Mouse (Mus musculus) spleen, adult 12 weeks (tissue): ENCODE results near the gene Exoc8.

Source experiments
- DNase-seq: peaks from one replicate; pipeline ENCODE4 v3.0.0; 2022; ENCODE audit warnings: low spot score

Gene Exoc8

GRCm38 (mm10) chr8:124897386-124898250 is at the start of gene Exoc8, which contains the start of gene Sprtn:
Exoc8 (minus strand) TSS chr8:124897705.
Sprtn (plus strand) TSS chr8:124897886.
- DNase-seq: peak; percentile 99

DNA sequence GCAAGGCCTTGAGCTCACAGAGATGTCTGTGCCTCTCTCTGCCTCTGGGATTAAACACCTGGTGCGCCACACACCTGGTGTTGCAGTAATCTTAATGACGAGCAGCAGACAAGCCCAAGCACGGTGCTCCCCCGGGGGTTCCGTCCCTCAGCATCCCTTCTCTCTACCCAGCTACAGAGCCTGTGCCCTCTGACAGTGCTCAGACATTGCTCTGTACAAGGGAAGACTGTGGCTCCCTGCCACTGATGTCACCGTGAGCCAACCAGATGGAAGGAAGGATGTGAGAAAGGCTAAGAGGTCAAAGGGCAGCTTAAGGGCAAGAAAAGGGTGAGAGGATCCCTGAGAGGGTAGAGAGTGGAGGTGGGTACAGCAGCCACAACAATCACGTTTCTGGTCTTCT is 46.9 kb upstream of the Exoc8 start:
- no peak for DNase-seq

DNA sequence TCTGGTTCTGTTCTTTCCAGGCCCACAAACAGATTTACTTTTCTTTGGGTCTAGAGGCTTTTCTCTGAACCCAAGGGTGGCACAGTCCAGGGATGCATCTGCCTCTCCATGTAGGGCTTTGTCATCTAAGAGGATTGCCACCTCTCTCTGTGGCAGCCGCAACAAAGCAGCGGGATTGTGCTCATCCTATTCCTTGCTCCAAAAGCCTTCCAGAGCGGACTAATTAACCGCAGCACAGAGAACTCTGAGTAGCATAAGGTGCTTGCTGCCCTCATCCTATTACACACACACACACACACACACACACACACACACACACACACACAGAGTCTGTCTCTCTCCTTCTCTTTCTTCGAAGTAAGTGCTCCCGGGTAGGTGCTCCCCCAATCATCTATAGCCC is 46.3 kb upstream of the Exoc8 start:
- no peak for DNase-seq

DNA sequence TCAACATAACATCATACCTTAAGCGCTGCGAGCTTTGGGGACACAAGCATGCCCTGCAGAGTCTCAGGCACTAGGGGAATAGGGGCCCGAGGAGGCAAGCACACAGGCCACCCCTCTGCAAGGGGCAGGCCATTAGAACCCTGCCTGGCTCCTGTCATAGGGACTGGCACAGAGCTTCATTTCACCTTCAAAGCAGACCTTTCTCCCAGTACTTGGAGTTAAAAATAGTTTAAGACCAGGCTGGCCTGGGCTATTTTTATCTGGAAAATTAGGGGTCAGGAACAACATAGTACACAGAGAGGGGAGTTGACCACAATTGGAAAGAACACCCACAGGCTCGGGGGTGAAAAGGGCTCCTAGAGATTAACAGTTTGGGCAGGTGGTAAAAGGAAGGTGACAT is 39.8 kb upstream of the Exoc8 start:
- no peak for DNase-seq

DNA sequence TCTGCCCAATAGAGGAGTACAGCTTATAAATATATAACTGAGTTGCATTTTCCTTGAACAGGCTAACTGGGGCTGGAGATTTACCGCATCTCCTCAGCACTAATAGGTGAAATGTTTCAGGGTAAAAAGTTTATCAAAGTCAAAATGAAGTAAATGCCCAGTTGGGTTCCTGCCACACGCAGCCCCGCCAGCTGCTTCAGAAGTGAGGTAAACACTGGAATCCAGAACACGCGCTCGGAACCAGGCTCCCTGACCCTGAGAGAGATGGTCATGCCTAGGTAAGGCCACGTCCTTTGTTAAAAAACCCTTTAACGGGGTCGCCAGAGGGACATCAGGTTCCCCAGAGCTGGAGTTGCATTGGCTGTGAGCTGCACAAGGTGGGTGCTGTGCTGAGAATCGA is 39.2 kb upstream of the Exoc8 start:
- DNase-seq: no peak

- no peak for DNase-seq
These were observed 37.6 kb upstream of the Exoc8 start for GRCm38 (mm10) chr8:124935116-124935515.

GRCm38 (mm10) chr8:124932435-124932834 is 34.9 kb upstream of the Exoc8 start:
- DNase-seq: no peak

DNA sequence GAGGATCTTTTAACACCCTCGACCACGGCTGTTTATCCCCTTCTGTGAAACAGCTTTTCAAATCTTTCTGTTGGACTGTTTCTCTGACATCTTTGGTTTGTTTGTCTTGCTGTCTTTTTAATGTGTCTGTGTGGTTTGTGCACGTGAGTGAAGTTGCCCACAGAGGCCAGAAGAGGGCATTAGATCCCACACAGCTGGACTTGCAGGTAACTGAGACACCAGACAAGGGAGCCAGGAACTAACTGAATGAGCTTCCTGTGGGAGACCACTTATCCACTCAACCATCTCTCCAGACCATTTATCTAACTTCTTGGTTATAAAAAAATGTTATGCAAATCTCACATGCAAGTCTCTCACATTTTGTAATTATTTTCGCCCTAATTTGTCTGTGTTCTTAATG is 33.1 kb upstream of the Exoc8 start:
- DNase-seq: no peak

- no peak for DNase-seq
These were observed 32.6 kb upstream of the Exoc8 start for GRCm38 (mm10) chr8:124930086-124930485.

DNA sequence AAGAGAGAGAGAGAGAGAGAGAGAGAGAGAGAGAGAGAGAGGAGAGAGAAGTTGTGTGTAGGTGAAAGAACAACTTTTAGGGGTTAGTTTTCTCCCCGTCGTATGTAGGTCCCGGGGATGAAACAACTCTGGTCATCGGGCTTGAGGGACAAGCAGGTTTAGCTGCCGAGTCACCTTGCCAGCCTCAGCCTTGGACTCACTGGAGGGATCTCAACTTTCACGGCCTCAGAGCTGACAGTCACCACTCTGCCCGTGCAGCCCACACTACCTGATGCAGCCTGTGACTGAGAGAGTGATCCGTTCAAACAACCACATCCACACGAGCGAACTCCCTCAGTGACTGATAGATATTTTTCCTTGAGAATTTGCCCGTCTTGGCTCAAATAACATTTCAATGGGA is 31.5 kb upstream of the Exoc8 start:
- DNase-seq: no peak

GRCm38 (mm10) chr8:124926351-124926771 is 28.9 kb upstream of the Exoc8 start:
- DNase-seq: no peak

- no peak for DNase-seq
These were observed 28.2 kb upstream of the Exoc8 start for GRCm38 (mm10) chr8:124925544-124926266.

GRCm38 (mm10) chr8:124923971-124924652 is 26.6 kb upstream of the Exoc8 start:
- DNase-seq: no peak

DNA sequence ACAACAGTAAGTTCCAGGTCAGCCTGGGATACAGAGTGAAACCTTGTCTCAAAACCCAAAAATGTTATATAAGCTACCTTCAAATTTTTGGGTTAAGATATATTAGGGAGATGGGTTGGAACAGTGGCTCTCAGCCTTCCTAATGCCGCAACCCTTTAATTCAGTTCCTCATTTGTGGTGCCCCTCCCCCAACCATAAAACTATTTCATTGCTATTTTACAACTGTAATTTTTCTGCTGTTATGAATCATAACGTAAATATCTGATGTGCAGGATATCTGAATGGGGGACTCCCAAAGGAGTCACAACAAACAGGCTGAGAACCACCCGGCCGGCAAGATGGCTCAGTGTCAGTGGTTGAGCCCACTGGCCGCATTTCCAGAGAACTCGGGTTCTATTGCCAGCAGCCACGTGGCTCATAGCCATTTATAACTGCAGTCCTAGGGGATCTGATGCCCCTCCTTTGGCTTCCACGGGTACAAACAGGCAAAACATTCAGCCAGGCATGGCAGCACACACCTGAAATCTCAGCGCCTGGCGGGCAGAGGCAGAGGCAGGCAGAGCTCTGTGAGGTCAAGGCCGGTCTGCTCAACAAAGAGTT is 25.1 kb upstream of the Exoc8 start:
- no peak for DNase-seq

- no peak for DNase-seq
These were observed 24.1 kb upstream of the Exoc8 start for GRCm38 (mm10) chr8:124921369-124922279.

DNA sequence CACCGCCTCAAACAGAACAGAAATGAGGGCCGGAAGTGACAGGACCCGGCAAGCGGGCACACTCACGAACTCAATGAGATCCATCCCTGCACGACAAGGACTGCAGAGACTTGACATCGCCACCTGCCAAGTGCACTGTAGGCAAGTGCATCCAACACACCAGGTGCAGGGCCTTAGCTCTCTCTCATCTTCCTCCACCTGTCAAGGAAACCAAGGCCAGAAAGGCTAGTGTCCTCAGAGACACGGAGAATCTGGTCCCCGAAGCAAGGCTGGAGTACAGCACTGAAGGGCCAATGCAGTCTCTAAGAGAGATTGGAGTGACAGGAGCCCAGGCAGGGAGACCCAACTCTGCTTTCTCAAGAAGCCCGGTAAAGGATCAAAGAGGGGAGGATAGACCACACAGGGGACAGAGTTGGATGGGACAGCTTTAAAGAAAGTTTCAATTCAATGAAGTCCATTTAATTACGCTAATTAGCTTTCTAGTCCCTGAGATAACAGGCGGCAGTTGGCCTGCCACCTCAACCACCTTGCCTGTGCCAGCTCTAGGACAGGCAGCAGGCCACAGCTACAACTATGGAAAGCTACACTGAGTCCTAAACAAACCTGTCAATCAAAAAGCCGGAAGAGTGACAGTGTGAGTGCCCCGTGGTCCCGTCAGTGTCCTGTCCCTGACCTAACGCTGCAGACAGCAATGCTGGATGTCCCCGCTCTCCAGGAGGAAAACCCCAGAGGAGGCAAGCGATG is 20.4 kb upstream of the Exoc8 start:
- no peak for DNase-seq

DNA sequence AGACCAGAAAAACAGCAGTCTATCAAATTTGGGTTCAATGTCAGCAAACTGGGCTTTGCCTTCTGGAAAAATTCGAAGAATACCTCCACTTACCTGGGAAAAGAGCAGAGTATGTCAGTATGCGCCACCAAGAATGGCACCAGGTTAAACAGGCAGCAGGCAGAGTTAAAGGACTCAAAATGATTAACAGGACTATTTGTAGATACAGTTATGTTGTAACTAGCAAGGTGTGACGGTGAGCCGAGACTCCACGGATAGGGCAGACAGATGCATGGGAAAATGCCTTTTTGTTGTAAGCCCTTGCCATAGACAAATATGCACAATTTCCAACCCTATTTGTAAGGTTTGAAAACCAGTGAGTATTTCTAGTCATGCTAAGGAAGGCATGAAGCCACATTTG is 16.6 kb upstream of the Exoc8 start:
- DNase-seq: no peak

- no peak for DNase-seq
These were observed 14.7 kb upstream of the Exoc8 start for GRCm38 (mm10) chr8:124911938-124912872.

- no peak for DNase-seq
These were observed 12.8 kb upstream of the Exoc8 start for GRCm38 (mm10) chr8:124910349-124910748.
